Mouse (Mus musculus): ENCODE measurements around the gene Fam166a.

The Fam166a gene

GRCm38 (mm10) chr2:25185625-25186574 is 32.6 kb upstream of the Fam166a start:
- DNase-seq = no peak

- no peak for DNase-seq
Observed at GRCm38 (mm10) chr2:25186575-25186930, 32.0 kb upstream of the Fam166a start.

GRCm38 (mm10) chr2:25187841-25188240 is 30.7 kb upstream of the Fam166a start:
- DNase-seq = no peak

GRCm38 (mm10) chr2:25193330-25193770 is 25.2 kb upstream of the Fam166a start:
- peak; percentile 87 for DNase-seq

- no peak for DNase-seq
Observed at GRCm38 (mm10) chr2:25194006-25194405, 24.5 kb upstream of the Fam166a start.

- DNase-seq = no peak
Observed at GRCm38 (mm10) chr2:25194486-25195171, 23.9 kb upstream of the Fam166a start.

GRCm38 (mm10) chr2:25195211-25196156 is 23.1 kb upstream of the Fam166a start:
- peak; percentile 82 for DNase-seq

GRCm38 (mm10) chr2:25196172-25196954 is 22.2 kb upstream of the Fam166a start, which contains the start of gene Tor4a:
Gene Tor4a (minus strand): TSS chr2:25196886.
- peak; percentile 94 for DNase-seq

GRCm38 (mm10) chr2:25197191-25197590 is 21.4 kb upstream of the Fam166a start:
- DNase-seq = no peak

GRCm38 (mm10) chr2:25197946-25198345 is 20.6 kb upstream of the Fam166a start:
- no peak for DNase-seq

GRCm38 (mm10) chr2:25200631-25201030 is 17.9 kb upstream of the Fam166a start:
- no peak for DNase-seq

- DNase-seq = no peak
Observed at GRCm38 (mm10) chr2:25203631-25204214, 14.8 kb upstream of the Fam166a start.

- DNase-seq = no peak
Observed at GRCm38 (mm10) chr2:25207593-25207992, 11.0 kb upstream of the Fam166a start.

- no peak for DNase-seq
Observed at GRCm38 (mm10) chr2:25210686-25211085, 7.9 kb upstream of the Fam166a start.

- peak; percentile 89 for DNase-seq
Observed at GRCm38 (mm10) chr2:25211121-25211670, 7.3 kb upstream of the Fam166a start, which contains the start of gene Nelfb. Gene Nelfb (minus strand): TSS chr2:25211489.

- no peak for DNase-seq
Observed at GRCm38 (mm10) chr2:25213266-25213865, 5.2 kb upstream of the Fam166a start.

- DNase-seq = peak; percentile 68
Observed at GRCm38 (mm10) chr2:25214444-25214843, 4.1 kb upstream of the Fam166a start, which contains the start of gene Stpg3. Gene Stpg3 (minus strand): TSS chr2:25214637.

GRCm38 (mm10) chr2:25217666-25218065 is 879 bp upstream of the Fam166a start:
- DNase-seq = no peak

- no peak for DNase-seq
Observed at GRCm38 (mm10) chr2:25221331-25221772, 2.8 kb downstream of the Fam166a start.

Data from kidney, adult 11 months (tissue).